Mouse (Mus musculus) ES-Bruce4 (cell line): ENCODE measurements around the gene Prkce.

Source experiments
- CTCF ChIP-seq: IDR thresholded peaks from one replicate; pipeline ENCODE4 v1.8.1; 2011; ENCODE audit warnings: low read depth, low read length
- EP300 ChIP-seq: IDR thresholded peaks from 2 replicates; pipeline ENCODE4 v1.6.1; 2011; ENCODE audit warnings: low read depth, low read length; ENCODE audit not compliant: insufficient read depth
- POLR2A ChIP-seq: IDR thresholded peaks from one replicate; pipeline ENCODE4 v1.8.1; 2011; ENCODE audit warnings: low read length; ENCODE audit not compliant: insufficient read depth

- TF ChIP-seq POLR2A, result no peak
- no peak for TF ChIP-seq CTCF
- no peak for TF ChIP-seq EP300
Observed at GRCm38 (mm10) chr17:86201981-86202380, 34.4 kb downstream of the Prkce start.
